Mouse (Mus musculus): ENCODE measurements at regions not wholly inside any gene's neighbourhood (a gene's known extent, or its start where the extent isn't known, plus 50 kb on each side); places are given as distances from the start of the nearest gene placed in this dataset.

DNA sequence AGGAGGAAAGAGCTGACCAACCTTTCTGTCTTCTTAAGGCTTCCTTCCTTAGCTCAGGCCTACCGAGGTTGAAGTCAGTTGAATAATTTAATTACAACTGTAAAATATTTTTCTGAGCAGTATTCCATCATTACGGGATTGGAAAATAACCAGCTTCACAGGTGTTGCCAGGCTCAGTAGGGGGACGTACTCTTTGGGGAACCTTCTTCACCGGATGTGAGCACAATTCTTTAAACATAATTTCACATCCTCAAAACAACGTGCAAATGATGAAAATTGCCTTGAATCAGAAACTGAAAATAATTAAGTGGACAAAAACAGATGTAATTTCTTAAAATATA is 515.9 kb downstream of the Tns3 start:
- DNase-seq (ENCODE audit: low spot score in 2 of 2): no peak

DNA sequence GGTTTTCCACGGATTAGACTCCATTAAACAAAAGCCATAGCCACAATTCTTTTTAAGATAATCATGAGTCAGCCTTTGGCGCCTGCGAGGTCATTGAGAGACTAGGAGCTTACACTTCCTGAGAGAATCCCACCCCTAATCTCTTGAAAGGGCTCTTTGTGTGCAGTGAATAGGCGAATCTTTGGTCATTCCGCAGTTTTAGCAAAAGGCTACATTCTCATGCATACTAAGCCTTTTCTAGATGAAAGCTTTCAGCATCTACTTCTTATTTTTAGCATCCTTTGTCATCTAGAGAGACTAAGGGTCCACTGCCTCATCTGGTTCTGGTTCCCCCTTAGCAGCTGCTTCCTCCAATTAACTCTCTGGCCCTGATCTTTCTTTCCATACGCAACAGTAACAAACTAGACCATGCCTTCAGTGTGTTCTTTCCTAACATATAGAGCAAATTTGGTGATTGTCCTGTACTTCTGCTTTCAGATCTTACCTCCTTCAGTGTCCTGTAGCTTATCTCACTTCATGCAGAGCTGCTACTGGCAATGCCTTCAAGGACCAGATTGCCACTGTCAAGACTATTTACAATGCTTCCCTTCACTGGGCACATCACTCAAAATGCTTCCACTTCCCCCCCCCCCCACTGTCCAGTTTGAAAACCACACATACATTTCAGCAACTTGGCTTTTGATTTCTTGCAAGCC is 516.4 kb downstream of the Tns3 start:
- no peak for DNase-seq (ENCODE audit: low spot score in 2 of 2)

DNA sequence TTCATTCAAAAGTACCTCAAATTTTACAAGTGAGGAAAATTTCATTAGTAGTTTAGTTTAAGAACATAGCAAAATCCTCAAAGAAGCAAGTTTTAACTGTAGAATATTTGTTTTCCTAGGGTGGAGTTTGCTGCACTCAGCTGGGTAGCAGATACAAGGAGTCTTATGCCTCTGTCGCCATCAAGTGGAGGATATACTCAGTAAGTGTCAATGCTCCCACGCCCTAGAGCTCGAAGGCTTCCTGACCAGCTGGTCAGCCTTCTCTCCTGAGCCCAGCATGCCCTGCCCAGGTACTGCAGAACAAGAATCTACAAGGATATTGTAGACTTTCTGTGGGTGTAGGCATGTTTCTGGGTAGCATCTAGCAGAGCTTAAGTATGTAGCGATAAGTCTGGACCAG is 527.0 kb downstream of the Tns3 start:
- no peak for DNase-seq (ENCODE audit: low spot score in 2 of 2)

DNA sequence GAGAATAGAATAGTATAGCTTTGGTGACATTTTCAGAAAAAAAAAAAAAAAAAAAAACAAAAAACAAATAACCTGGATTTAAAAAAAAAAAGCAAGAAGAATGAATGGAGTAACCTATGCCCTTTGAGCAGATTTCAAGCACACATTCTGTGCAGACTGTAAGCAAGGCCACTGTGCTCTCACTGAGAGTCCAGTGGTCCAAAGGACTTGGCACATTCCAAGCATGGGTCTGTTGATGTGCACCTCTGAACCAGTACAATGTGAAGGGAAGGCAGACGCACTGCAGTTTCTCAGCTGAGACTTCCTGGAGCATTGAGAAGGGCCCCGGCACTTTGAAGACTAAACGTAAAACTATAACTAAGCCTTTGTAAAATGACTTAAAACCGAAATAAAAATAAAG is 527.7 kb downstream of the Tns3 start:
- no peak for DNase-seq (ENCODE audit: low spot score in 2 of 2)

DNA sequence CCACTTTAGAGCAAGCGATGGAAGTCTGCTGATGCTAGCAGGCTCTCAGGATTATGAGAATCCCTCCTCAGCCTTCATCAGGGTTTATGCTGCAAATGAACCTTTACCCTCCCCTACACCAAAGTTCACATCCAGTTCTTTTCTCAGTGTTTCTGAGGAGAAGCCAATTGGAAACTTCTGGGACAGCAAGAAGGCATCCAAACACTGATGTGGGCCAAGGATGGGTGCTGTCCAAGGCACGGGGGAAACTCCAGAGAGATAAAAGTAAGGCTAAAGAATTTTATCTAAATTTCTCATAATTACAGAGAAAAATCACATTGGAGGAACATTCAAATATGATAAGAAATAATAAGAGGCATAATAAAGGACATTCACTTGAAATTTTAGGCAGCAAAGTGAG is 555.0 kb downstream of the Tns3 start:
- DNase-seq (ENCODE audit: low spot score in 2 of 2): no peak

DNA sequence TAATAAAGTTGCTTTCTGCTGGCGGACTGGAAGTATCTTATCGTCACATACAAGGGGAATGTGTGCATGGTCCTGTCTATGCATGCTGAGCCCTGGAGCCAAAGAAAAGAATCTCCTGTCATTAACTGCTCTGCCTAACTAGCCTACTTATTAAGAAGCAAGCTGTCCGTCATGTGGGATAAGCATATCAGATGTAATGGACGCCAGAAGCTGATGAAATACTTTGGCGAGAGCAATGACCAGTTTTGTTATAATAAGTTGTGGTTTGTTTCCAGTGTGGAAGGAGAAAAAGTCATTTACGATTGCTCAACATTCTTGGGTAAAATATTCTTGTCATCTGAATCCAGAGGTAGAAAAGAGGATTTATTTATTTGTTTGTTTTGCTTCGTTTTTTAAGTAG is 563.2 kb downstream of the Tns3 start:
- DNase-seq (ENCODE audit: low spot score in 2 of 2): no peak

DNA sequence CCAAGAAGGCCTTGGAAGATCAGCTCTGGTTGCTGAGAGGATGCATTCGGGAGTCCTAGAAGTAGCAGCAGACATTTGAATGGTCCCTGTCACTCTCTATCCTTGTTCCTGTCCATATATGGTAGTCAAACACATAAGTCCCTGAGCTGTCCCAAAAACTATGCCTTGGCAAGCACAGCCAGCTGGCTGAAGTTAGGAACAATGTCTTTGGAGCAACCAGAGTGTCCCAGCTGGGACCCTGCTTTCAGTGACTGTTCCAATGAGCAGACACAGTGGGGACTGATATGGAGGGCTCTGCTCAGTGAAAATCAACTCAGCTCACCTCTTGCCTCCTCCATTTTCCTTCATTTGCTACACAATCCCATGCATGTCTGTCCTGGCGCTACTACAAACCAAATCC is 580.0 kb downstream of the Tns3 start:
- DNase-seq (ENCODE audit: low spot score in 2 of 2): no peak

DNA sequence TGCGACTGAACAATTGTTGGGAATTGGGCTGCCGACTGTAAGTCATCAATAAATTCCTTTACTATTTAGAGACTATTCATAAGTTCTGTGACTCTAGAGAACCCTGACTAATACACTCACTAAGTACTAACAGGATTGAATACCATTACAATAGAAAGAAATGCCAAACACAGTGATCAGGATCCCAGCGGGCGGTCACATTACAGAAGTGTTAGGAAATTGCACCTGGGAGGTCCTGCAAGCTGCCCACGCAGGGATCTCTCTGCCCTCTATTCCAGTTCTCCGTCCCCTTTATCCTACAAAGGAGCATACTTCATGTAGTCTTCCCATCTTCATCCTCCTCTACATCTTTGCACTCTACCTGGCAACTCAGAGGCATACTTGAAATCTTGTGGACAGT is 581.5 kb downstream of the Tns3 start:
- DNase-seq (ENCODE audit: low spot score in 2 of 2): no peak

DNA sequence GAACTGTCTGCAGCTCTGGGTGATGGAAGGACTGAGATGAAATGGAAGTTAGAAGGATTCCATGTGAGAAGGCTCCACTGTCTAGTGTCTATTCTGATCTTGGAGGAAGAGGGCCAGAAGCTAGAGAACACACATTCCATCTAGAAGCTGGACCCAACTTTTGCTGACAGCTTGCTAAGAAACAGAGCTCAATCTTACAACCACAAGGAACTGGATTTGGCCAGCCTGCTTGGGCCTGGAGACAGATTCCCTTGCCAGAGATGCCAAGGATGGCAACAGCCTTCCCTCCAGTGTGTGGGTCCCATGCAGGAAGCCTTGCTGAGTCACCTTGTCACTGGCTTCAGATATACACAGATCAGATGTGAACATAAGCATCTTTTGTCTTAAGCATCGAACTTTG is 591.0 kb downstream of the Tns3 start:
- DNase-seq (ENCODE audit: low spot score in 2 of 2): no peak

DNA sequence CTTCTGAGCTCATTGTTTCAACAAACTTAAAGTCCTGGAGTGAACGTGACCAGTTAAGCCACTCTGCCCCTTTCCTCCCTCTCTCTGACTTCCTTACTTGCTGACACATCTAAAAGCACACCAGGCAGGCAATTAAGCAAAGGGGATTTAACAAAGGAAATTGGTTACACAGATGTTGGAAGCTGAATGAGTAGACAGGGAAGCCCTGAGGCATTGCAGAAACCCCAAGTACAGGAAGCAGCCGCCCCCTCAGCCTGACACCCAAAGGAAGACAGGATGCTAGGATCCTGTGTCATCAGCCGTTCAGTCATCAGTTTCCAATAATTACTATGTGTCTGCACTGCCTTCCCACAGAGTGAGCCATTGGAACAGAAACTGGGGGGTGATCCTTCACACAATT is 595.5 kb downstream of the Tns3 start:
- DNase-seq (ENCODE audit: low spot score in 2 of 2): no peak

DNA sequence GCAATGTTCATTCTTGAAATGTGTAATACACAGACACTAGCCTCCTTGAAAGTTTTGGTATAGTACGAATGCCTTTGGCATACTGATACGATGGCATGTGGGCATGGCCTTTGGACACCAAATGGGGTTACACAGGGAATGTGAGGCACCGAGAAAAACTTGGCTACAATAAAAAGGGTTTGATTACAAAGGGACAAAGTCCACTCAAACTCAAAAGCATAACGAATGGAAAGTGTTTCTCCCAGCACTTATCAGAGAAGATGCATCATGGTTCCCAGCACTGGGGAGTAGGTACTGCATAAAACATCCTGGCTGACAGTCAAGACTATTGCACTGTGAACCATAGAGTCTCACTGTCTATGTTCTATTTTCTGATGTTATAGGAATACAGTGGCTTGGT is 597.0 kb downstream of the Tns3 start:
- DNase-seq (ENCODE audit: low spot score in 2 of 2): no peak

DNA sequence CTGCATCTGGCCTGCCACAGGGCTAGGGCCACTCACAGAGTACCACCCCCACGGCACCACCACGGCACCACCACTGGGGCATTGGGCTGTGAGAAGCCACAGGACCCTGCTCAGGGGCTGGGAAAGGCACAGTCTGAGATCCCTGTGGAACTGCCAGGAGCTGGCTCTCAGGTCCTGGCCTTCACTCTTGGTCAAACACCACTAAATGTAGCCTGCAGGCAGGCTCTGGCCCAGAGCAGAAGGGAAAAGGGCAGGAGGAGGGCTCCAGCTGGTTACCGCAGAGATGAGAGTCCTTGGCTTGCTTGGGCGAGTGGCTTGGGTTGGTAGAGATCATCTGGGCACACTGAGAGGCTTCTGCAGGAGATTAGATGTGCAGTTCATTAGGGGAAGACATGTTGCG is 598.5 kb downstream of the Tns3 start:
- DNase-seq (ENCODE audit: low spot score in 2 of 2): peak in 1 of 2 experiments; percentile 18

DNA sequence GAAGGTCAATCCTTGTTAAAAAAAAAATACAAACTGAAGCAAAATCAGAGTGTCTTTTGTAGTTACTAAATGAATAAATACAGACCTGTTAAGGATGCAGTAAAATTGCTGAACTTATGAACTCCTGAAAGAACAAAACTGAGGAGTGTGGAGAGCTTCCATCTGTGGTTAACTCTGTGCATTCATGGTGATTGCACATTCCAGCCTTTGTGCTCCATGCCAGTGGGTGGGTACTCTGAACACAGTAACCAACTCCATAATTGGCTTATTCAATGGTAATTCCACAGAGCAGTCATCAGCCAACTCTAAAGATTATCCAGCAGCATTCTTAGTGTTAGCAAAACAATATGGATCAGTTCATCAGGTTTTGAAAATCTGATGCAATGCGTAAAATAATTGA is 599.2 kb downstream of the Tns3 start:
- DNase-seq (ENCODE audit: low spot score in 2 of 2): no peak

DNA sequence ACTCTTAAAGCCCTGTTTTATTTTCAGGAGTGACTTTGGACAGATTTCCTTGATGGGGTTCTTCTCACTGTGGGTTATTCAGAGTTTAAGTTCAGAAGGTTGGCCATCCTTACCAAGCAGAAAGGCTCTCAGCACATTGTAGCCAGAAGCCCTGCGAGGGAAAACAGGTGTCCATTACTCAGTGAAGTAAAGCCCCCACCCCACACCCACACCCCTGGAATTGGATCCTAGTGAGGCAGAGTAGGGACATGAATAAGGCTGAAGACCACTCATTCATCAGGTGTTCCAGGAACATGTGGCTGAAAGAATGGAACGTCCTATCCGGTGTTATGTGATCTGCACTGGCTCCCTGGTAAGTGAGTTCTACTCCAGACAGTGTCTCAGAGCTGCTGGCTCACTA is 602.3 kb downstream of the Tns3 start:
- DNase-seq (ENCODE audit: low spot score in 2 of 2): no peak

DNA sequence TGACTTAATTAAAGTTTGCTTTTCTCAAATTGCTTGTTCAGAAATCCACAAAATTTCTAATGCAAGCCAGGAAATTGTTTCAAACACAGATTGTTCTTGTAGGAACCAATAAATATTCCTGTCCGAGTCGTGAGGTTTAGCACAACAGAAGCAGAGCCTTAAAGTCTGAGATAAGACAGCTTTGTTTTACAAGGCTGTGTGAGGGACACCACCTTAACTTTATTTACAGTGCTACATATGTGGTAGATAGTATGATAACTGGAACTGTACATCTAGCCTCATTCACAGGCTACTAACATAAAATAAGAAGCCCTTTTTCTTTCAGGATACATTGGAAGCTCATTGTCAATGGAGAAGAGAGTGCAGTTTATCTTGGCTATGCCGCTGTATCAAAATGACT is 602.8 kb downstream of the Tns3 start:
- no peak for DNase-seq (ENCODE audit: low spot score in 2 of 2)

DNA sequence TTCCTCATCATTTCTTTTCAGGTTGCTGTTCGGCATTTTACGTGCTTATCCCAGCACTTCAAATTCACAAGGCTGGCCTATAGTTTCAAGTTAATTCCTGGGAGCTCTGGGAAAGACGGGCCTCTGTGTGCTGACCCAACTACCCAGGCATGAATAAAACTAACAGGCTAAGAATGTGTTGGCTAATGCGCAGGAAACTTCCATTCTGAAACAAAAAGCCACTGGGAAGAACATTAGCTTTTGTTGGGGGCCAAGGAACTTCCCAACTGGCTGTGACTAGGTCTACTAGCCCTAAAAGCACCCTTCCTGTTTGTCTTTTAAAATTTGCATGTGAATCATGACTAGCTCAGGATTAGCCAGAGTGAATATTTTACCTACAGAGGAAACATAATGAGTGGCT is 612.8 kb downstream of the Tns3 start:
- no peak for DNase-seq (ENCODE audit: low spot score in 2 of 2)

DNA sequence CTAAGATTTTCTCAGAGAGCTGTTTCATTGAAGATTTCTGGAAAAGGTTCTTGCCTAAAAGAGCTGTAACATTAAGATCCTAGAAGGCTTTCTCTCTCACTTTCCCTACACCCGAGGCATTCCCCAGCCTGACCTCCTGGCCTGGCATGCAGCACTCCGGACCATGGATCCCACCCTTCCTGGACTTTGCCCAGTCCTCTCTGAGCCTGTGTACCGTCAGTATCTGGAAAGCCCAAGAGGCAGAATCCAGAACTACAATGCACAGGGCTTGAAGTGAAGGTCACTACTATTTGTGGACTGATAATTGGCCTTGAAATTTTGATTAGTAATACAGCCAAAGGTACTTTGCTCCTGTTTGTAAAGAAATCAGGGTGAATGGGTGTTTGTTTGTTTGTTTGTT is 619.2 kb downstream of the Tns3 start:
- no peak for DNase-seq (ENCODE audit: low spot score in 2 of 2)

DNA sequence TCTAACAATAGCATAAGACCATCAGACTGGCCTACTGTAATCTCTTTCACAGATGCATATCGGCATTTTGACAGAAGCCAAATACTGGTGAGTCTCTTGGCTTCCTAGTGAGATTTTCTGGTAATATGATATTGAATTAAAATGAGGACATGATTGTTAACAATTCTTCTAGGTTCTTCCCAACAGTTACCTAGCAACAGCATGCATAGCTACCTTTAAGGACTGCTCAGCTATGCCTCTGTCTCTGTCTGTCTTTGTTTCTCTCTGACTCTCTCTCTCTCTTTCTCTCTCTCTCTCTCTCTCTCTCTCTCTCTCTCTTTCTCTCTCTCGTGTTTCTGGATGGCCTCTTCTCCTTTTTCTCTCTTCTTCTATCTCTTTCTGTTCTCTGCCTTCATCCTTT is 634.2 kb downstream of the Tns3 start:
- no peak for DNase-seq (ENCODE audit: low spot score in 2 of 2)

DNA sequence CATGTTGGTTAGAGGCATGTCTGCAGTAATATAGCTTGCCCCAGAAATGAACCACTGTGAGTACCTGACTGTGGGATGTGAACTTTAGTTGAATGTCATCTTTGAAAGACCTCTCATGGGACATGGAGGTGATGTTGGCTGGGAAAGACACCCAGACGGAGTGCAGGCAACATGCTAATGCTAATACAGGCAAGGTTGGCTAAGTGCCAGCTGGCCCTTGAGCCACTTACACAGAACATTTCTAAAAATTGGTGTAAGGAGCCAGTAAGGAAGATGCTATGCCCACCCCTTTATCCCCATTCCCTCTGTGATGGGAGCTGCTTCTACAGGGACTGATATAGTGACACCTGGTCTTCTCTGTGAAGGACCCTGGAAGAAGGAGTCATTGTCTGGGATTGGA is 656.5 kb downstream of the Tns3 start:
- peak in 1 of 2 experiments; percentile 6 for DNase-seq (ENCODE audit: low spot score in 2 of 2)

DNA sequence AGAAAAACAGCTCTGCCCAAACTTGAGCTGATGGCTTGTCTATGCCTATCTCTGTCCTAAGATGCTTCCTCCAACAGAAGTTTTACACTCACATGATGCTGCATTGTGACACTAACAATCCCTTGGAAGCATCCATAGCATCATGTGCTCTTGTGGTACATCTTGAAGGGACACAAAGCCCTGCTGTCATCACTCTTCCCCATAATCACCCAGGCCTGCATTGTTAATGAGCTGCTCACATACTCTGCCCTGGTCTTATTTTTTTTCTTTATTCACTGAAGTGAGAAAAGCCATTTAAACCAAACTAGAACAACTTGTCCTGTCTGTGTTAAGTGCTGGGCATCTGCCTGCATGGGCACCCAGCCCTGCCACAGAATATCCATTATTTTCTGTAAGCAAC is 683.3 kb downstream of the Tns3 start:
- DNase-seq (ENCODE audit: low spot score in 2 of 2): no peak

DNA sequence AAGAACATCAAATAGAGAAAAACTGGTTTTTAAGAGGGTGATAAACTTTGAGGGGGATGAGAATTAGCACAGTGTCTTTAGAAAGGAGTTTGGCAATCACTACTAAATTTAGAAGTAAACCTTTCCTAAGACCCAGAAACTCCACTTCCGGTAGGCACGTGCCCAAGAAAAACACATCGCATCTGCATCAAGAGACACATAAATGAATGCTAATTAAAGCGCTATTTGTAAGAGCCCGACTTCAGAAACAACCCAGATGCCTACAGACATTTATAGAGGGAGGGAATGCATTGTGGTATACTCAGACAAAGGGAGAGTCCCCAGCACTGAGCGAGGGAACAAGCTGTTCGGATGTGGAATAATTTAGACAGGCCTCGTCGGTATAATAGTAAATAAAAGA is 688.5 kb downstream of the Tns3 start:
- DNase-seq (ENCODE audit: low spot score in 2 of 2): no peak

DNA sequence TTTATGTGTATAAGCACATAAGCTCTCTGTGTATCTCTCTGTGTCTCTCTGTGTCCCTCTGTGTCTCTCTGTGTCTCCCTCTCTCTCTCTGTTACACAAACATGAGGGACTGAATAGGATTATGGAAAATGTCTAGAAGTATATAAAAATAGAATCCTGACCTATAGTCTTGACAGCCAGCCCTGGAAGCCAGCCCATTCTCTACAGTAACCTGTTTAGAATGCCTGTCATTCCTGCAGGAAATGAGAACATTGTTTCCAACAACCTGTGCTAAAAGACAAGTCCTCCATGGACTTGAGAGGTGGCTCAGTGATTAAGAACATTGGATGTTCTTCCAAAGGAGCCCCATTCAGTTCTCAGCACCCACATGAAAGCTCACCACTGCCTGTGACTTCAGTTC is 714.4 kb downstream of the Tns3 start:
- DNase-seq (ENCODE audit: low spot score in 2 of 2): no peak

DNA sequence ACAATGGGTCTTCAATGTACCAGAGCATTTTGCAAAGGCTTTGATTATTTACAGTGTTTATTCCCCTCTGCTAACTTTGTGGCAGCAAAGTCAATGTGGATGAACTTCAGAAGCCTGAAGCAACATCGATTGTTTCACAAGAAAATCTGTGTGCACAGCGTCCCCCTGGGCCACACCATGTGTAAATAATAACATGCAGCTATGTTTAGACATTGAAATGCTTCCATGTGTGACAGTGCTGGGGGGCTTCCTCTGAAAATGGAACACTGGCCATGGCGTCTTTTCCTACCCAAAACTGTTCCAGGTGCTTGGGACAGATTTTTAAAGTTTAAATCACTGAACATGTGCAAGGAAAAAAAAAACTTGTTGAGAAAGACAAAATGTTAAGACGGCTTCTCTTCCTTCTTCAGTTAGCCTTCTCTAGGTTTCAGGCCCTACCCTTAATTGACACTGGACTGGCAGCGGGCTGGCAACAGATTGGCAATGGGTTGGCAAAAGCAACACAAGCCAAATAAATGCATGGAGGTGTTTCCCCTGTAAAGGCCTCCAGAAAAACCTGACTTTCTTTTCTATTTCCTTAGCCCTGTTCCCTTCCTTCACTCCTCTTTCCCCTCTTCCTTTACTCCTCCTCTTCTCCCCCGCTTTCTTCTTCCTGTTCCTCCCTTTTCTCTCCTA is 715.0 kb downstream of the Tns3 start:
- DNase-seq (ENCODE audit: low spot score in 2 of 2): no peak

DNA sequence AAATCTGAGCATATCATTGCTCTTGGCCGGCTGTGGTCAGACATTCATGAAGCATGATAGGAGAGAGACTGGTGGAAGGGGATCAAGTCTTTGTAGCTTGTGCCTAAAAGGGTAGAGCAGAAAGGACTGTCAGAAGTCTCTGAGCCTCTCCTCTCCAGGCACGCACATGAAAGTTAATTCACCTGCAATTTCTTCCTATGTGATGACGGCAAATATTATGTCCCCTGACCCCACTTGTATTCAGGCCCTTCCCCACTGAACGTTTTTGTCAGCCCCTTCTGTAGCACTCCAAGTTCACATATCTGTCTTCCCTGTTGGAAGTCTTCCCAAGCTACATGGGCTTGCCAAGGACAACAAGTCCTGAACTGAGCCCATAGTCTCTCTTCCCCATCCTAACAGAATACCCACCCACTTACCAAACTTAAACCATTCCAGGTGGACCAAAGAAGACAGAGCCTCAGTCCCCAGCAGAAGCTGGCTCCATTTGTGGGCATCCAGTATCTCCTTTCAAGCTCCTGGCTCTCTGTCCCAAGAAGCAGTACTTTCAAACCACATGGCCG is 719.3 kb downstream of the Tns3 start:
- DNase-seq (ENCODE audit: low spot score in 2 of 2): no peak
